Mouse (Mus musculus): ENCODE measurements at regions not wholly inside any gene's neighbourhood (a gene's known extent, or its start where the extent isn't known, plus 50 kb on each side); places are given as distances from the start of the nearest gene placed in this dataset.

DNA sequence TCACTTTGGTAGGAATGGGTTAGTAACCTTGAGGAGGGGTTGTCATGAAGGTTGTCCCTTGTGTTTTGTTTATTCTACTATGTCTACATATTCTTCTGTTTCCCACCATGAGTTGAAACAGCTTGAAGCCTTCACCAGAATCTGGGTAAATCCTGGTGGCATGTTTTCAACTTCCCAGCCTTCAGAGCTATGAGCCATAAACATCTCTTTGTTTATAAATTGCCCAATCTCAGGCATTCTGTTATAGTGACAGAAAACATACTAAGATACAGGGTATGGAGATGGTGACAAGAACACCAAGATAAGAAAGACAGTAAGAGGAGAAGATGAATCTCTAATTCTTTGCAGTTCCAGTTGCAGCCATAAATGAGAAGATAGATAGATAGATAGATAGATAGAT is 396.5 kb downstream of the Tns1 start:
- DNase-seq (ENCODE audit: low read depth), result no peak

DNA sequence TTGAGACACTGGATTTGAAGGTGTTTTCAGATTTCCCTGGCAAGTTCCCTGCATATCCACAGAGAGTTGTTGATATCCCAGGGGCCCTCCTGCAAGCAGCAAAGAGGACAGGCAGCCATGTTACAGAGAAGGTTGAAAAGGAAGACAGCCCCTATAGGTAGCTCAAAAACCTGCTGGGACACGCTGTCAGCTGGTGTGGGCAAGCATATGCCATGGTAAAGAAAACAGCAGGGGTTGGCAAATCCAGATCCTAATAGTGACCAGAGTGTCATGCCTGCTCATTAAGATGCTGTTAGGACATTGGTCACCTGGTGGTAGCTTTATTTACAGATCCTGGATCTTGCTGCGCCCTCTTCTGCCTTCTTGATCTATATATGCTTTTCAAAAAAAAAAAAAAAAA is 397.6 kb downstream of the Tns1 start:
- no peak for DNase-seq (ENCODE audit: low read depth)

DNA sequence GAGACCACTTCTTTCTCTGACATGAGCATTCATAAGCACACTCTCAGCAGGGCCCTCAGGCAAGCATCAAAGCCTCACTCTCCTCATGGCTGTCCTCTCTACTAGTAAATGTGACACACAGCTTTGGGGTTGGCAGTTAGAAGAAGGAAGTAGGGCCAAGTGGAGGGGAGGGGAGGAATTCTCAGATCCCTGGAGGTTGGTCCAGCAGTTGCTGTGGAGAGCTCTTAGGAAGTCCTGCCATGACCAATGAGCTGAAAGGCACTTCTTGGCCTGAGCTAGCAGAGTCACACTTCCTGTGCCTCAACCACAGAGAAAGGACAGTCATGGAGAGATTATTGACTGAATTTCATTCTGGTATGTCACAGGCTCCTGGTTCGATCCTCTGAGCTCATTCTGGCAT is 398.8 kb downstream of the Tns1 start:
- DNase-seq (ENCODE audit: low read depth), result no peak

DNA sequence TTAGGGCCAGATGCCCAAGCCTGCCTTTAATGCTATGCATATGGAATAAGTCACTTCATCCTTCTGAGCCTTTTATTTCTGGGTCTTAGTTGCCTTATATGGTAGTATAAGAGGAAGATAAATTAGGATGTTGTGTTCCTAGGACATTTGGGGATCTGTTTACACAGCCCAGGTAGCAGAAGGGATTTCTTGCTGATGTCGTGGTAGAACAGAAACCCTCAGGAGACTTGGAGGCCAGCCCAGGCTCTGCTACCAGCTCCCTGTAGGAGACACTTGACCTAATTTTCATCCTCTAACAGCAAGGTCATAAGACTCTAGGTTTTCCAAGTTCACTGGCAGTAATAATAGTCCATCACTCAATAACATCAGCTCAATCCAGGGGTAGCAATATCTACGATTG is 399.7 kb downstream of the Tns1 start:
- no peak for DNase-seq (ENCODE audit: low read depth)

DNA sequence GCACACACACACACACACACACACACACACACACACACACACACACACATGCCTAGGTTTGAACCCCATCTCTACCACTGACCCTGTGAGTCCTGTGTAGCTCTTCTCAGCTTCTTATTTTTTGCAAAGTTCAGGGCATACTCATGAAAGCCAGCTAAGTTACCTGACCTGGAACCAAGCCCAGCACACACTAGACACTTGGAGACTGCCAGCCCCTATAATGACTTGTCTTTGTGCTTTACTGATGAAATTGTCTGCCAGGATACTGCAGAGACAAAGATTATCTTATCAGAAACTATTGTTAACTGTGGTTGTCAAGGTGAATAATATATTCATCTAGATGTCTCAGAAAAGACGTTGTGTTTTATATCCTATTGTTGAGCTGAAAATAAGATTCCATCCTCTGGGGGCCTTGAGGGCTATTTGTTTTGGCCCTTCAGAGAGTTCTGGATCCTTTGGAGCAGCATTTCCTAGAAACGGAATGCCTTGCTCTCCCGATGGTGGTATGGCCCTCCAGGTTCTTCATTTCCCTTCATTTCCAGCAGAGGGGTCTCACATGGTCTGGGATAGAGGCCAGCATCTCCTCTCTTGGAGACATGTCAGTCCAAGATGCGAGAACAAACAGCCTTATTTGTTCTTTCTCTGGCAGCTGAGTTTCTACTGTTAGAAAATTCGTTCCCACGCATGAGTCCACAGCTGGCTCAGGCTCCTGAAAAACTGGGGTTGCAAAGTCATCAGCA is 402.6 kb downstream of the Tns1 start:
- DNase-seq (ENCODE audit: low read depth), result no peak

DNA sequence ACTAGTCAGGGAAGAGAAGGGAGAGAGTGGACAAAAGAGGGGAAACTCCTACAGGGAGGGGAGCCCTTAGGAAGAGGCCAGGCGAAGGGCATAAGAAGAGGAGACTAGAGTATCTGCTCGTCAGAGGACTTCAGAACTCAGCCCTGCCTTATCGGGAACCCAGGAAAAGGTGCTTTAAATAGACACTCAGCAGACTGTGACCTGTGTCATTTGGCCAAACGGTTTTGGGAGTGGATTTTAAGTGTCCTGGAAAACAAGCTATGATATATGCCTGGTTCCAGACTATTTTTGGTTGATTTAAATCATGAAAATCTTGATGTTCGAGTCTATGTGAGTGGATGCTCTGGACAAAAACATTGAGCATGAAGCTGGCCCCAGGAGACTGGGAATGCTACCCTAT is 405.8 kb downstream of the Tns1 start:
- DNase-seq (ENCODE audit: low read depth), result no peak

DNA sequence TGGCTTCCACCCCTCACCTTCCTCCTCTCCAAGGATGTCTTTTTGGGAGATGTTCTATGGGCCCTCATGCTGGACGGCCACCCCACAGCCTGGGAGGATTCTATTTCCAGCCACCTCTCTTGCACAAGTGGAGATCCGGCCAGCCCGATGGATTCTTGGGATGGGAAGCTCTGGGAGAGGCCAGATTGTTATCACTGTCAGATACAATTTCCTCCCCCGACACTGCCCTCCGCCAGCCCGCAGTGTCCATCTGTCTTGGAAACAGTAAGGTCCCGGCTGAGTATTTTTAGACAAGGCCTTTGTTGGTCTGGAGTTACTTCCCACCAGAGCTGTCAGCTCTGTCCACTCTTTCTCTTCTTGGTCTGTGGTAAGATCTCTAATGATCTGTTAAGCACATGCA is 406.8 kb downstream of the Tns1 start:
- DNase-seq (ENCODE audit: low read depth), result no peak

DNA sequence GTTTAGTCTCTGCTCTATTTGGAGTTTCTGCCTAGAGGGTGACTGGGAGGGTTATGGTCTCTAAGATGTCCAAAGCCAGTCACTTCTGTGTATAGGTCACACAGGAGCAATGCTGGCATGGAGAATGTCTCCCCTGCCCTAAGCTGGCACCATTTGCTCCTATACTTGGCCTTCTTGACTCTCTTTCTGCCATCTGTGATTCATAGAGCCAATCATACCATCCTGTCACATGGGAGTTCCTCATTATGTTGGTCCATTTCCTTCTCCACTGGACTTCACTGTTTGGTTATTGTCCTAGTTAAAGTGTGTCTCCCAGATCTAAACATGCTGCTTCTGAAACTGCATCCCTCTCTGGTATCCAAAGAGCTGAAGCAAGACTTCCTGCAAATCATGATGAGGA is 407.3 kb downstream of the Tns1 start:
- DNase-seq (ENCODE audit: low read depth), result no peak

DNA sequence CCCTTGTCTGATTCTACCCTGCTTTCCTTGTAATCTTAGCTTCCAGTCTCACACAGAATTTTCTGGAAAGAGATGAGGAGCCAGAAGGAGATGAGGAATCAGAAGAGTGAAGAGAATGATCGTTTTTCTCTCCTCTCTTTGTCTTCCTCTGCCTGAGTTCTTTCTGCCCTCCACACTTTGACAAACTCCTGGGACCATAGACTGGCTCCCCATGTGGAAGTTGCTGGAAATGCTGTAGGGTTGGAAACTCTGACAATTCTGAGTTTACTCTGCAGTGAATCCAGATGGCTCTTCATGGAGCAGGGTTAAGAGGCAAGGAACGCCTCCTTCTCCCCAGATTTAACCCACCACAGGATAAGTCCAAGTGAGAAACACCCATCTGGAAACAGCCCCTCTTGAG is 408.7 kb downstream of the Tns1 start:
- DNase-seq (ENCODE audit: low read depth), result no peak

DNA sequence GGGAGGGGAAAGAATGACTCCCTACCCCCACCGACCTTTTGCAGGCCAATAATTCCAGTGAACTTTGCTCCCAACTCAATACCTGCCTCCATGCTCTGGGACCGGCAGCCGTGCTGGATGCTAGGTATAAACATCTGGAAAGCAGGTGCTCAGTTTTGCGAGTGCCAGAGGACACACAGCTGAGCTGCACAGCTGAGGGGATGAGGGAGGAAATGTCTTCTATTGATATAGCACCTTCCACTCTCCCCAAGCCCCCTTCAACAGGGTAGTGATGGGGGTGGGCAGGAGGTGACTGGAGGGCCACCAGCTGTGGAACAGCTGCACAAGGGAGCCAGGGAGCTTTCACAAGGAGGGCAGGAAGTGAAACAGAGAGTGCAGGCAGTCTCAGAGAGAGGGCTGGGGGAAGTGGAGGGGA is 421.8 kb downstream of the Tns1 start:
- DNase-seq (ENCODE audit: low read depth), result no peak

DNA sequence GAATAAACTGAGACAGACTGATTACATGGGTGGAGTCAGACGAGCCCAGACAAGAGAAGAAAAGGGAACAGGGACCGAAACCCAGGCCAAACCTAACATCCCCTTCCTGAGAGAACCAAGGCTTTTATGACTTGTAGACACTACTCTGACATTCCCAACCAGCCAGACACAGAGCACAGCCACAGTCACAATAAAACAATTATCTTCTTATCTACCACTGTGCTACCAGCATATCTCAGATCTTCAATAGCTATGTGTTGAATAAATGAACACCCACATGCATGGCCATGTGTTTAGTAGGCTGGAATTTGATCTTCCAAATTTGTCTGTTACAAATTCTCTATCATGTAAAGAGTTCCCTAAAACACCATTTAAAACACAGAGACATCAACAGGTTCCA is 430.7 kb downstream of the Tns1 start:
- no peak for DNase-seq (ENCODE audit: low read depth)

DNA sequence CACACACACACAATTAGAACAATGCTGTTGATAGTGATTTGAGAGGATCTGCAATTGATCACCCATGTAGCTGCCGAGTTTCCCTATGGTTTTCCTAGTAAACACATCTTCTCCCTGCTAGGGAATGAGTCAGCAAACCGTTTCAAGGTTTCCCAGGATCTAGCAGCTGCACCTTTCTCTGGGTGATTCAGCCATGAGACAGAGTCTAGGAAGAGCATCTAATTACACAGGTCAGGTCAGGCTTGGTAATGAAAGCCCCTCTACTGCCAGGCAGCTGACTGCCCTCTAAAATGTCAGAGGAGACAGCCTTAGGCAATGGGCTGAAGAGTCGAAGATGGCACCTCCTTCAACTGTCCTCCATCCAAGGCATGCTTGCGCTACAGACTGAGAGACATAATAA is 438.5 kb downstream of the Tns1 start:
- DNase-seq (ENCODE audit: low read depth), result no peak

DNA sequence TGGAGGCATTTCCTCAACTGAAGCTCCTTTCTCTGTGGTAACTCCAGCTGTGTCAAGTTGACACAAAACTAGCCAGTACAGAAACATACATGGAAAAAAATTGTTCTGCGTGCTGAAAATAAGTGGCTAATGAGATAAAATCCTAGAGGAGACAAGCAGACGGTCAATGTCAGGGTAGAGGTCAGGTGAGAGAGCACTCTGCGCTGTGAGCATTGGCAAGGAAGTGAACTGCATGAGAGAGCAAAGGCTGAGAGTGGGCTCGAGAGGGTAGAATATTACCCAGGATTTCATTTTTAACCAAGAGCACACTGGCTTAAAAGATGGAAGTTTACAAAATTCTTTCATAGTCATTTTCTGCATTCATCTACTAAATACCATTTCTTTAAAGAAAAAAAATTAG is 439.2 kb downstream of the Tns1 start:
- DNase-seq (ENCODE audit: low read depth), result no peak

DNA sequence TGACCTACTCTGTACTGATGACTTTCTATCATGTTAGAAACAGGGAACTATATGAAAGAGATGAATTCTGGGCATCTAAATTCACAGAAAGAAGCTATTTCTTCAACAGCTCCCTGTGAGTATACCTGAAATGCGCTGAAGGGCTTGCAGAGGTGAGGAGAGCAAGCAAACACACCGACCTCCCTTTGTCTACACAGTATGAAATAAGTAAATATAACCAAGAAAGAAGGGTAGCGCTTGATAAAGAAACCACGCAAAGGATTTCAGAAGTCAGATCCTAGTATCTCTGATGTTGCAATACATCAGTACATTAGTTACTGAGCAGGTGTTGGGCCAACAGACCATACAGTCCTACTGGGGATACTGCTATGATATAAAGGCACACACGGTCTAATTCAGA is 440.1 kb downstream of the Tns1 start:
- no peak for DNase-seq (ENCODE audit: low read depth)

DNA sequence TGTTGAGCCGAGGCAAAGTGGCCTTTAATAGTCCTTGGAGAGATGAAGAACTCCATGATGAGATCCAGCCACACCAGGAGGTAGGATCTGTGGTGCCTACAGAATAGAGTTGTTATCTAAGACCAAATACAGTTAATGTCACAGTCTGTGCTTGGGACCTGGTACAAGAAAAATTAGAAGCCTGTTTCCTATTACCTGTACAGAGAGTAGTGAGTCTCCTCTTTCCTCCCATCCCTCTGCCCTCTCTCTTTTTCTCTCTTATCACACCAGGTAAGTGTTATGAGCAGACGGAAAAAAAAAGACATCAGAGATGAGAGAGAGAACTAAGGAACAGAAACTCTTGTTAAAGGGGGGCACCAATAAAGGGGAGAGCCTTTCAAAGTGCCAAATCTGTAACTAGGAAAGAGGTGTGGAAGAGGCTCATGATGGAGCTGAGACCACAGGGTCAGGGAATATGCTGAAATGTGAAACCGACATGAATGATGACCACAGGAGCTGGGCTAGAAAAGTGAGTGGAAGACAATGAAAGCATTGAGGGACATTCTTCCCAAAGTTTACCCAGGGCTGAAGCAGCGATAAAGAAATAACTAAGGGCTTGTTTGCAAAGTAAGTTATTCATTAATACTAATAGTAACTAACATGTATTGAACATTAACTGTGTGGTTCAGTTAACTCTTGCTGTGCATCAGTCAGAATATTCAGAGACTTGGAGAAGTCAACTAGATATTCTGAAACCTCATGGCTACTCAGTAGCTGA is 440.9 kb downstream of the Tns1 start:
- DNase-seq (ENCODE audit: low read depth), result no peak

DNA sequence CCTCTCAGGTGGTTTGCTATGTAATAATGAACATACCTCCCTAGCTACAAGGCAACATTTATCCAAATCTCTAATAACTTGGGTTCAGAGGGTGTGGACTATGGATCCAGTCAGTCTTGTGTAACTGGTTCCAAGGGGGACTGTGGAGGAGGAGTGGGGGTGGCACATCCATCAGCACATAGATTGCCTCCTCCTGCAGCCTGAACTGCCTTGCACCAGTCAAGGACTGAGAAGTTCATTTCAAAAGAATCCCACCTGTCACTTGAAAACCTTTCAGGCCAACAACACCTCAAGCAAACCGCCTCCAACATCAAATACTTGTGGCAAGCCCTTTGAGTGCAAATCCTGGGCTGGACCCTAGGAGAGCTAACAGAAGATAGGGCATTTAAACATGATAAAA is 442.6 kb downstream of the Tns1 start:
- no peak for DNase-seq (ENCODE audit: low read depth)

DNA sequence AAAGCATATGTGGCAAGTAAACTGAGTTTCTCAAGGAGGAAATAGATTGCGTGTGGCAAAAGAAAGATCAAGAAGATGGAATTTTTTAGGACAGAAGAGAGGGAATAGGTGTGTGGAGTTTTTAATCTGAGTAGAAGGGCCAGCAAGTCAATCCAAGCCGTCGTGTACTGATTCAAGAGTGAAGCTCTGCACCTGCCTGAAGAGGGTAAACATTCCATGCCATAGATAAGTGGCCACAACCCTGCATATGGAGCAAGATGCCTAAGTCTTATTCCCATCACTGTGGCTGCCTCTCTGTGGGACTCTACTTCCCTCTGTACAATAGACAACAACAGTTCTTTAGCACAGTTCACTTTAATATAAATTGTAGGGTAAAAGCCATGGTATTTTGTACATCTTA is 443.4 kb downstream of the Tns1 start:
- no peak for DNase-seq (ENCODE audit: low read depth)

DNA sequence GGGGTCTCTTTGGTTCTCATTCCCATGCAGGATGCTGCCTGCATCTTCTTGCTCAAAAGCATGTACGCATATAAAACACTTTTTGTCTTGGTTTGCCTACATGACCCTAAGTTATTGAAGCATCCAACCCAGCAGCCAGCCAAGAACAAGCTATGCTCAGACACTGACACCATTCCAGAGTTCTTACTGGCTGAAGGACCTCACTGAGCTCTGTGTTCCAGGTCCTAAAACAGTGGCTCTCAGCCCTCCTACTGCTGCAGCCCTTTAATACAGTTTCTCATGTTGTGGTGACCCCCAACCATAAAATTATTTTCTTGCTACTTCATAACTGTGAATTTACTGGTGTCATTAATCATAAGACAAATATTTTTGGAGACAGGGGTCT is 450.4 kb downstream of the Tns1 start:
- no peak for DNase-seq (ENCODE audit: low read depth)

DNA sequence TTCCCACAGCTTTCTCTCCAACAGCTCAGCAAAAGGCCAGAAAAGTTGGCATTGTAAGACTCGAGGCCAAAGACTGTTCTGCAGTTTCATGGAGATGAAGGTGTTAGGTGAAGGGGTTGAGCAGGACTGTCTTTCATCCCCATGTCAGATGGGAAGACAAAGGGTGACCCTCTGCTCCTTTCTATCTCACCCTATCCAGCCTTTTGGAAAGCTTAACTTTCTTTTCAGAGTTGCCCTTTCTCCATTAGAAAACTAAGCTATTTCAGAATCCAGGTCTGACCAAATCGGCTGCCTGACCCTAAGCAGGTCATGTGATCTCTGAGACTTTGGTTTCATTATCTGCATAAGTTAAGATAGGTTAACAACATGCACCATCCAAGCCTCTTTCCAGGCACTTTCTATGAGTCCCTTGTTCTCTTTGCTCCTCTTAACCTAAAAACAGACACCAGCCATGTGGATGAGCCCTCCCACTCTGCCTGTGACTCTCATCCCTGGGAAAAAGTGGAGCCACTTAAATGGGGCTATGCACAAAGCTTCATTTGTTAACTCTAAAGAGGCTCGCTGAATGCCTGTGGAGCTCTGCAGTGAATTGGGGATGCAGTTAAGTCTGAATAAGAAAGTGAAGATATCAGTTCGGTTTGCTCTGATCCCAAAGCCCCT is 450.9 kb downstream of the Tns1 start:
- no peak for DNase-seq (ENCODE audit: low read depth)

DNA sequence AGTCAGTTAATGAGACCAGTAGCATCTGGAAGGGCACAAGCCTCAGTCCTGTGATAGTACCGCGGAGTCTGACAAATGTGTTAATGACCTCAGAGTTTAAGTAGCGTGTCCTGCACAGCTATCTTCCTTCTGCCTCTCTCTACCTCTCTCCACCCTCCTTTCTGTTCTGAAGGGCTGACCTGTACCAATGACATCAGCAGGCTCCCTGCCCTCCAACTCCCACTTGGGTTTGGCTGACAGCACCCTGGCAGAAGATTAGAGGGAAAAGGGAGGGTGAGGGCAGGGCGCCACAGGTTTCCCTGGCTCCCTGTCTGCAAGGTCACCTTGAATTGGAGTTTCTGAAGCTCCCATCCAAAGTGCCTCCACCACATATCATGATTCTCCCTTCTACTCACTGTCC is 452.0 kb downstream of the Tns1 start:
- DNase-seq (ENCODE audit: low read depth), result no peak

DNA sequence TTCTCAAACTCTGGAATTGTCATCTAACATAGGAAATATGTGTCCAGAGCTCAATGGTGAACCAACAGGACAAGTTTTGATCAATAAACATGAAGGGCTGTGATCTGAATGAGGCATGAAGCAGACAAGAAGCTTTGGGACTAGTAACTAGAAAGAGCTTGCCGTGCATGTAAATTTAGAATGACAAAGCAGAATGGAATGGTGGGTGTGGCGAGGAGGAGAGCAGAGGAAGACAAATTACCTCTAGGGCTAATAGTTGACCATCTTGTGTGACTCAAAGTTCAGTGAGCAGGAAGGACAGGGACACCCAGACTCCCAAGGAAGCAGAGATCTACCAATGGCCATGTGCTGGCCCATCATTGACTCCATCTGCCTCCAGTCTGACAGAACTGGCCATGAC is 455.6 kb downstream of the Tns1 start:
- DNase-seq (ENCODE audit: low read depth), result no peak

DNA sequence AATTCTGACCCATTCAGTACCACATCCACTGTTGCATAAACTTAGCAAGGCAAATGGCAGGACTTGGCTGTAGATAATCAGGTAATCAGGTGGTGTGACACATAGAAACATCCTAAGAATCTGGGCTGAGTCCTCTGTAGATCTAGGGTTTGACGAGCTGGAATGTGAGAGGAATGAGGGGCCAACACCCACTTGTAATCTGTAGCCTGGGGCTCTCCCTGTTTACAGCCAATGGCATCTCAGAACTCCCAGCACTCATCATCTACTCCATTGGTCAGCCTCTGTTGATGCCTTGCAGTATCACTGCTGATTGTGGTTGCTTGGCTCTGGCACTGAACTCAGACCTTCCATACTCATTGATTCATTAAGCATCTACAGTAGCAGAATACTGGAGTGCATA is 460.7 kb downstream of the Tns1 start:
- DNase-seq (ENCODE audit: low read depth), result no peak

DNA sequence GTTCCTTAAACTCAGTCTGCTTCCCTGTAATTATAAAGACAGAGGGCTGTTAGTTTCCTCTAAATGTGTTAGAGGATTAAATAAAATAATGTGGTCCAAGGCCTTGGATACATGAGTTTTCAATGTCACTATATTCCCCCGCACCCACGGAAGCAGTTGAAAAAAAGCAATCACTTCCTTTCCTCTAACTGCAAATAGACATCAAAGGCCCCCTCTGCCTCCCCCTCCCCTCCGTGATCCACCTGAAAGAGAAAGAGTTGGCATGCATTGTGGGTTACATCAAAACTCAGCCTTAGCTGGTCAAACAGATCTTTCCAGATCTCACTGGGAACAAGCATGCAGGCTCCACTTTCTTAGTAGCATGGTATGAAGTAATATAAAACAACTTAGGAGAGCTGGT is 479.2 kb downstream of the Tns1 start:
- DNase-seq (ENCODE audit: low read depth), result no peak

DNA sequence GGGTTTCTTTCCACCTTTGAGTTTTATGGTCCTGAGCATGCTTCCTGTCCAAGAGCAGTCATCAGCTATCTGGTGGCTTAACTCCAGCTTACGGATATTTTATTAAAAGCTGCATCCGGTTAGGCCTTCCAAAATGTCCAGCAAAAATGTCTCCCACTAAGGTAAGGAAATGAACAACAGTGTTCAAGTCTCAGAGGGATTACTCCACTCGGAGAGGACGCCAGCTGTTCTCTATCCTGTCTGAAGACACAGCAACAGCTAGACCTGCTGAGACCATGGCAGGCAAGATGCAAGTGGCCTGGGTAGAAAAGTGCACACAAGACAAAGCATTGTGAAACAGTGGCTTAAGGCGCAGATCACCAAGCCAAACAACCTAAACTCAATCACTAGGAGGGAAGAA is 479.9 kb downstream of the Tns1 start:
- no peak for DNase-seq (ENCODE audit: low read depth)
